Mouse (Mus musculus) spleen, adult 2 months (tissue): ENCODE data around the gene Abcc9. TPM values are rescaled to one million over a fixed set of nuclear protein-coding genes. Genes with fewer than 3 reads are reported as not detected.
A peak's percentile ranks its signal among the peaks of the same experiment; 100 is the strongest.

ENCODE experiments used
- DNase-seq, 2 experiments: peaks; one replicate each; pipeline versions ENCODE4 v3.0.0 to v3.0.0-alpha.2; 2012 to 2021; ENCODE audit warnings: low spot score in 2 of 2, low read depth in 1 of 2
- H3K27ac ChIP-seq: fragments of 200-500 bp; 2 replicates; pipeline ENCODE4 v1.5.1; 2012; ENCODE audit warnings: low read length, inconsistent platforms; ENCODE audit not compliant: insufficient read depth
- H3K27me3 ChIP-seq: fragments of 200-500 bp; 2 replicates; pipeline ENCODE4 v1.6.1; 2012; ENCODE audit warnings: mild to moderate bottlenecking, moderate library complexity, low read length, inconsistent platforms; ENCODE audit not compliant: control insufficient read depth, insufficient read depth
- H3K36me3 ChIP-seq: fragments of 200-500 bp; 2 replicates; pipeline ENCODE4 v1.6.1; 2012; ENCODE audit warnings: mild to moderate bottlenecking, low read length, inconsistent platforms; ENCODE audit not compliant: control insufficient read depth, insufficient read depth
- H3K4me1 ChIP-seq: fragments of 200-500 bp; 2 replicates; pipeline ENCODE4 v1.6.1; 2011; ENCODE audit warnings: inconsistent platforms; ENCODE audit not compliant: control insufficient read depth, insufficient read depth, insufficient read length
- H3K4me3 ChIP-seq: fragments of 200-500 bp; 2 replicates; pipeline ENCODE4 v1.5.1; 2011; ENCODE audit warnings: mild to moderate bottlenecking, inconsistent platforms; ENCODE audit not compliant: insufficient read depth, insufficient read length; ENCODE audit errors: extremely low read depth
- CTCF ChIP-seq: fragments of 200-500 bp; IDR thresholded peaks from 2 replicates; pipeline ENCODE4 v1.5.1; 2011; ENCODE audit warnings: mild to moderate bottlenecking, inconsistent platforms; ENCODE audit not compliant: insufficient read depth, insufficient read length, insufficient replicate concordance; ENCODE audit errors: extremely low read depth
- POLR2A ChIP-seq: fragments of 200-500 bp; IDR thresholded peaks from 2 replicates; pipeline ENCODE4 v1.6.1; 2011; ENCODE audit warnings: low read depth, low read length, inconsistent platforms
- WGBS: fragments of 180-500 bp; shearing (Covaris S2); methylation state at CpG from one replicate; pipeline ENCODE4 v1.1.7; 2018; 5-methylcytosine and 5-hydroxymethylcytosine counted together
- polyA plus RNA-seq: library from polyadenylated mRNA; depleted of rRNA; stranded (reverse); fragments of >200 nt; gene quantifications from 2 replicates; pipeline ENCODE4 v1.2.3, GENCODE M21; 2012; rRNA removed

Abcc9 gene
- 1.8 and 2.0 TPM in 2 replicates for polyA plus RNA-seq

GRCm38 (mm10) chr6:142701652-142702637 lies at the start of gene Abcc9:
TSS of gene Abcc9 (minus strand) at chr6:142702315.
- Histone ChIP-seq H3K27ac (no peak within 1 kb of the TSS; the same call in 1 of the 2 replicates), H3K27me3 (peaks cover 2% of the 10 kb centered on the region), H3K4me3 (no peak within 1 kb of the TSS; the same call in 1 of the 2 replicates), H3K4me1 (no peaks in the 10 kb centered on the region), H3K36me3 (no peaks in the 10 kb centered on the region)
- DNase-seq, result no peak
- TF ChIP-seq CTCF (no peak), POLR2A (no peak)
- 20% methylated on average over 36 of the region's 36 CpGs for WGBS

DNA sequence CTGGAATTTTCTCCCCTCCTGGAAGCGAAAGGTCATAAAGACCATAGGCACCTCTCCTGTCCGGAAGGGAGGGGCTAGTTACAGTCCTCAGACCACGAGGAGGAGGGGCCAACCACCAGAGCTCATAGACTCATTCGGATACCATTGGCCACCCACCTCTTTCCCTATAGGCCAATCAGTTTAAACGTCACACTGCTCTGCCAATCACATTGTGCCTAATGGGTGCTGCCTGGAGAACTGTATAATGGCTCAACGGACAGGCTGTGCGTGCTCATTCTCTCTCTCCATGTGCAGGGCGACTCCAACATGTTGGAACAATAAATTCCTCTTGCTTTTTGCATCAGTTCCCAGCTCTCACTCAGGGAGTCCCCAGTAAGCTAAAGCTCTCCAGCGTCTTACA lies 49.2 kb upstream of the Abcc9 start:
- no peak for DNase-seq
- 87% methylated on average over 9 of the region's 9 CpGs for WGBS
- Histone ChIP-seq H3K27me3 (no peaks in the 10 kb centered on the region), H3K4me1 (peaks cover 12% of the 10 kb centered on the region; the same call in 1 of the 2 replicates), H3K27ac (0 out of 2 replicates have a peak overlapping the region, but pooled peaks have one; percentile 19), H3K4me3 (no peak overlapping the region), H3K36me3 (no peaks in the 10 kb centered on the region)
- TF ChIP-seq POLR2A, result no peak

GRCm38 (mm10) chr6:142748057-142748708 lies 46.1 kb upstream of the Abcc9 start:
- H3K4me3 ChIP-seq, result no peak overlapping the region
- no peaks in the 10 kb centered on the region for H3K36me3 ChIP-seq
- H3K27me3 ChIP-seq, result no peaks in the 10 kb centered on the region
- peaks cover 9% of the 10 kb centered on the region; the same call in 1 of the 2 replicates for H3K4me1 ChIP-seq
- 58% methylated on average over 8 of the region's 8 CpGs for WGBS
- TF ChIP-seq POLR2A (no peak), CTCF (no peak)
- no peak for DNase-seq
- no peak overlapping the region for H3K27ac ChIP-seq

DNA sequence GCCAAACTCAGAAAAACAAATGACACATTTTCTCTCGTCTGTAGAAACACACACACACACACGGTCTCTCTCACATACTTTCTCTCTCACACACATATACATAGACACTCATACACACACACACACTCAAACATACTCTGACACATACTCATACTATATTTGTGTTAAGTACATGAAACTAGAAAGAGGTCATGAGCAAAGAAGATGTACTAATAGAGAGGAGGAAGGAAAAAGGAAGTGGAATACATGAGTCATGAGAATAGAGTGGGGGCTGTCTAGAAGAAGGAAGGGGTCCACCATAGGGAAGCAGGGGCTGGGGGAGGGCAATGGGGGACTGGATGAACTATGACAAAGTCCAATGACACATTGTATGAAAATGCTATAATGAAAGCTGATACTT lies 45.0 kb upstream of the Abcc9 start:
- 33% methylated on average over 2 of the region's 2 CpGs for WGBS

DNA sequence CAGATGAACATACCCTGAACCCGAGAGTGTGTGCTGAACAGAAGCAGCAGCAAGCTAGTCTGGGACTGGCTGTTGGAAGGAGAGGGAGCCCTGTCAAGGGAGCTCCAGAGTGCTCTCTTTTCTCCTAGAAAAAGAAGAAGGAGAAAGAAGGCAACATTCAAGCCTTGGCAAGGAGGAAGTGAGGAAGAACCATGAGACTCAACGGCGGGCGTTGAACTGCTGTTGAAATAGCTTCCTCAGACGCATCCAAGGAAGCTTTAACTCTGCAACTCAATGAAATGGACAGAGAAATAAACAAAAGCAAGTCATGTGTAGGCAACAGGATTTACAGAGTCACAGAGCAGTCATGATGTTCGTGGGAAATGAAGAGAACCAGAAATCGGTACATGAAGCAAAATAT lies 44.6 kb upstream of the Abcc9 start:
- TF ChIP-seq POLR2A (no peak), CTCF (no peak)
- Histone ChIP-seq H3K27me3 (no peaks in the 10 kb centered on the region), H3K36me3 (no peaks in the 10 kb centered on the region), H3K4me3 (no peak overlapping the region), H3K4me1 (peaks cover 4% of the 10 kb centered on the region; the same call in 1 of the 2 replicates), H3K27ac (no peak overlapping the region)
- no peak for DNase-seq
- 40% methylated on average over 7 of the region's 7 CpGs for WGBS

More for the DNA sequence above, 45.0 kb upstream of the Abcc9 start:
- no peak for DNase-seq
- TF ChIP-seq CTCF (no peak), POLR2A (no peak)
- H3K4me3 ChIP-seq, result no peak overlapping the region
- no peak overlapping the region for H3K27ac ChIP-seq
- H3K4me1 ChIP-seq, result peaks cover 6% of the 10 kb centered on the region; the same call in 1 of the 2 replicates
- no peaks in the 10 kb centered on the region for H3K36me3 ChIP-seq
- H3K27me3 ChIP-seq, result no peaks in the 10 kb centered on the region

DNA sequence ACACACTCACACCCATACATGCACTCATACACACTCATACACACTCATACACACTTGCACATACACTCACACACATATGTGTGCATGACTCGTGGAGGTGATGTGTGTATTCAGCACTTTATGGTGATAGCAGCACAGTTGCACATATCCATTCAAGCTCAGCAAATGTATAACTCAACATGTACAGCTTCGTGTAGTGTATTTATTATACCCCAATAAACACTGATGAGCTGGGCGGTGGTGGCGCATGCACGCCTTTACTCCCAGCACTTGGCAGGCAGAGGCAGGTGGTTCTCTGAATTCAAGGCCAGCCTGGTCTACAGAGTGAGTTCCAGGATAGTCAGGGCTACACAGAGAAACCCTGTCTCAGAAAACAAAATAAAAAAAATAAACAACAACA lies 43.4 kb upstream of the Abcc9 start:
- no peak overlapping the region for H3K27ac ChIP-seq
- no peak for DNase-seq
- 95% methylated on average over 5 of the region's 5 CpGs for WGBS
- no peaks in the 10 kb centered on the region for H3K36me3 ChIP-seq
- no peak for TF ChIP-seq CTCF
- H3K27me3 ChIP-seq, result no peaks in the 10 kb centered on the region
- H3K4me3 ChIP-seq, result no peak overlapping the region
- H3K4me1 ChIP-seq, result no peaks in the 10 kb centered on the region
